Mouse (Mus musculus) liver, embryonic 12.5 days (tissue): Measurements from ENCODE around the gene Prox1. TPM values are rescaled to one million over a fixed set of nuclear protein-coding genes. Genes with fewer than 3 reads are reported as not detected.

Experiments
- ATAC-seq: fragments of 200-750 bp; cut with Nextera tagmentation; 2 replicates; pipeline ENCODE4 v1.8.0; 2017; ENCODE audit warnings: moderate number of reproducible peaks, mild to moderate bottlenecking, moderate library complexity
- H3K27ac ChIP-seq: fragments of 300-500 bp; sonication (generic); 2 replicates; pipeline ENCODE4 v1.5.1; 2016; ENCODE audit warnings: mild to moderate bottlenecking
- H3K27me3 ChIP-seq: fragments of 300-500 bp; sonication (generic); replicated peaks from 2 replicates; pipeline ENCODE4 v1.6.1; 2016; ENCODE audit warnings: mild to moderate bottlenecking, moderate library complexity
- H3K36me3 ChIP-seq: fragments of 300-500 bp; sonication (generic); 2 replicates; pipeline ENCODE4 v1.6.1; 2016; ENCODE audit warnings: mild to moderate bottlenecking, moderate library complexity
- H3K4me1 ChIP-seq: fragments of 300-500 bp; sonication (generic); 2 replicates; pipeline ENCODE4 v1.6.1; 2016
- H3K4me2 ChIP-seq: fragments of 300-500 bp; sonication (generic); 2 replicates; pipeline ENCODE4 v1.6.1; 2016; ENCODE audit warnings: mild to moderate bottlenecking, moderate library complexity
- H3K4me3 ChIP-seq: fragments of 300-500 bp; sonication (generic); 2 replicates; pipeline ENCODE4 v1.5.1; 2016; ENCODE audit warnings: mild to moderate bottlenecking, moderate library complexity
- H3K9ac ChIP-seq: fragments of 300-500 bp; sonication (generic); 2 replicates; pipeline ENCODE4 v1.6.1; 2016; ENCODE audit warnings: mild to moderate bottlenecking, moderate library complexity
- H3K9me3 ChIP-seq: fragments of 300-500 bp; sonication (generic); replicated peaks from 2 replicates; pipeline ENCODE4 v1.6.1; 2016; ENCODE audit warnings: mild to moderate bottlenecking, moderate library complexity
- WGBS: fragments of 180-500 bp; shearing (Covaris S2); methylation state at CpG from one replicate; pipeline ENCODE4 v1.1.7; 2016; ENCODE audit not compliant: insufficient replicate concordance; 5-methylcytosine and 5-hydroxymethylcytosine counted together
- polyA plus RNA-seq: library from polyadenylated mRNA; unstranded; fragments of >200 nt; fragmentation: Nextera tagmentation; extraction: Ambion mirVana; gene quantifications from 2 replicates; pipeline ENCODE4 v1.2.1, GENCODE M21; 2016

The Prox1 gene
- polyA plus RNA-seq, 1 experiment from 2014 or later = 7.6 TPM

DNA sequence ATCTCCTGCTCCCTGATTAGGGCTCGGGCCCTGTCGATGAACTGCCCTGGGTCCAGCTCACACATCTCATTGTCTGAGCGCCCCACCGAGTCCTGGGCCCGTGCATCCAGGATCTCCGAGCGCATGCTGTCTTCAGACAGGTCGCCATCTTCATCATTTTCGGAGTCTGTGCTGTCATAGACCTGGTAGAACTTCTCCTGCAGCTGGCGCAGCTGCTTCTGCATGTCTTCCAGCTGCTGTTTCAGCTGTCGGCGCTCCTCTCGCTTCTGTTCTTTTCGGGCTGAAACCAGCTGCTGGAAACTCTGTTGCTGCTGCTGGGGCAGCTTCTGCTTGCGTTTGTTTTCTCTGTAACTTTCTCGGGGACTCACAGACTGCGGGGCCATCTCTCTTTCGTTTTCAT, 9.2 kb downstream of the Prox1 start:
- no peaks in the 10 kb centered on the region for H3K9me3 ChIP-seq
- H3K27me3 ChIP-seq = peaks cover 15% of the 10 kb centered on the region
- H3K4me3 ChIP-seq = no peak overlapping the region
- peaks cover 14% of the 10 kb centered on the region for H3K36me3 ChIP-seq
- H3K9ac ChIP-seq = no peak overlapping the region
- no peaks in the 10 kb centered on the region for H3K4me1 ChIP-seq
- 77% methylated on average over 18 of the region's 18 CpGs for WGBS
- no peak overlapping the region for H3K27ac ChIP-seq
- H3K4me2 ChIP-seq = no peak overlapping the region
- no peak for ATAC-seq

DNA sequence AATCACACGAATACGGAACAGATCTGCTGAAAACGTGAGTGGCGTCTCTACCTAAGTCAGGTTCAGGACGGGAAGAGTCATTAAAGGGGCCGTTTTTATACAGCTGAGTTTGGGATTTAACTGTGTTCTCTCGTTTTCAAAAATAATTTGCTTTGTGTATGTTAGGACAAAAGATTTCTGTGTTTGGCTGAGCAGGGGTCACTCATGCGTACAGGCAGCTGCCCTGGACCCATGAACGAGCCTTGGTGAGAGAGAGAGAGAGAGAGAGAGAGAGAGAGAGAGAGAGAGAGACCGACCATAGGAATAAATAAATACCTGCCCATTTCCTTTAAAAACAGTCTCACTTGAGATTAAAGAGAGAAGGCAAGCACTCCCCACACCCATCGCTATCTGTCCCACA, 11.1 kb downstream of the Prox1 start:
- H3K4me1 ChIP-seq = no peaks in the 10 kb centered on the region
- no peak overlapping the region for H3K27ac ChIP-seq
- H3K27me3 ChIP-seq = peaks cover 12% of the 10 kb centered on the region
- no peak overlapping the region for H3K9ac ChIP-seq
- 73% methylated on average over 11 of the region's 11 CpGs for WGBS
- no peaks in the 10 kb centered on the region for H3K9me3 ChIP-seq
- peaks cover 14% of the 10 kb centered on the region for H3K36me3 ChIP-seq
- H3K4me3 ChIP-seq = no peak overlapping the region
- no peak overlapping the region for H3K4me2 ChIP-seq
- ATAC-seq = no peak

DNA sequence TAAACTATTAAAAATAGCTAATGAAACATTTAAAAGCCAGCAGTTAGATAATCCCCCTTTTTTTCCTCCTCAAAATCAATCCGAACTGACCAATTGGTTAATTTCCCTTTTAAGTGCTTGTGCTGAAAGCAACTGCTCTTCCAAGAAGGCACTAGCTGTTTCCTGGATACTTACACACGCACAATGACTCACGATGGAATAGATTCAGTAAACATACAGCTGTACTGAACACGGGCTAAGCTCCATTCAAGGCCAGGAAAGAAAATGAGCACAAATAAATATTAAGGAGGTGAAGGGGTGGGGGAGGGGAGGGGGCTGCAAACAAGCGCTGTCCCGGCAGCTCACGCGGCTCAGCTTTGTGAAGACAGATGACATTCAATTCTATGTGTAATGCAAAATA, 14.8 kb downstream of the Prox1 start:
- Histone ChIP-seq H3K4me1 (no peaks in the 10 kb centered on the region), H3K4me2 (no peak overlapping the region), H3K36me3 (peaks cover 4% of the 10 kb centered on the region; the same call in 1 of the 2 replicates), H3K27me3 (peaks cover 8% of the 10 kb centered on the region; the same call in 1 of the 2 replicates), H3K4me3 (no peak overlapping the region), H3K27ac (no peak overlapping the region), H3K9me3 (no peaks in the 10 kb centered on the region), H3K9ac (no peak overlapping the region)
- WGBS = 53% methylated on average over 8 of the region's 8 CpGs
- ATAC-seq = no peak

DNA sequence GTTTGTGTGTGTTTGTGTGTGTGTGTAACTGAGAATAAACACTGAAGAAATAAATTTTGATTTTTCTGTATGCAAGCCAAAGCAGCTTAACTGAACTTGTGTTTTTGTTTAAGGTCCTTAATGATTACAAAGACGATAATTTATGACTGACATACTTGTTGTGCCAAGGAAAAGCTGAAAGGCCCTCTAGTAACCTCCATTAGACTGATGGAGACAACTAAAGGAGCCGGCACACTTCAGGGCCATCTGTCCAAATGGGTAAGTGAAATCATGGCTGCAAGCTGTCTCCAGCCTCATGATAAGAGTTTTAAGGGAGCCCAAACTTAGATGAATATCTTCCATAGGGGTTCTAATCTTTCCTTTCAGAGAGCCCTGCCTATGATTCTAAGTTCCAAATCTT, 15.5 kb downstream of the Prox1 start:
- Histone ChIP-seq H3K4me3 (no peak overlapping the region), H3K9me3 (no peaks in the 10 kb centered on the region), H3K36me3 (no peaks in the 10 kb centered on the region), H3K4me1 (no peaks in the 10 kb centered on the region), H3K27me3 (0 out of 2 replicates have a peak, but pooled peaks cover 5% of the 10 kb centered on the region), H3K4me2 (no peak overlapping the region), H3K27ac (no peak overlapping the region), H3K9ac (no peak overlapping the region)
- 56% methylated on average over 2 of the region's 2 CpGs for WGBS
- no peak for ATAC-seq

DNA sequence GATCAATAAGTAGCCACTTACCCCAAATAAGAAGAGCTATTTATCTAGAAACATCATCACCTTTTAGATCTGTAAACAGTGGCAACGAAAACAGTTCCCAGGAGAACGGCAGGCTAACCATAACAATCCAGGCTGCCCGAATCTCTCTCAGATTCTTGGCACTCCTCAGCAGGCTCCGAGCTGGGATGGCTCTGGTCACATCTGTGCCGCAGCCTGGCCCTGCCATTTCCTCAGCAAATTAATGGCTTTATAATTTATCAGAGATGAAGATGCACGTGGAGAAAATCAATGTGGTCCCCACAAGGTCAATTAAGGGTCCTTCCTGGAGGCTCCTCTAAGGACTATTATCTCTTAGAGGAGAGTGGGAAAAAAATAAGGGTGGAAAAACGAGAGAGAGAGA, 16.2 kb downstream of the Prox1 start:
- no peak overlapping the region for H3K27ac ChIP-seq
- H3K9me3 ChIP-seq = no peaks in the 10 kb centered on the region
- WGBS = 41% methylated on average over 7 of the region's 7 CpGs
- no peak for ATAC-seq
- H3K9ac ChIP-seq = no peak overlapping the region
- H3K4me3 ChIP-seq = no peak overlapping the region
- no peak overlapping the region for H3K4me2 ChIP-seq
- H3K27me3 ChIP-seq = 0 out of 2 replicates have a peak, but pooled peaks cover 5% of the 10 kb centered on the region
- no peaks in the 10 kb centered on the region for H3K36me3 ChIP-seq
- H3K4me1 ChIP-seq = no peaks in the 10 kb centered on the region

DNA sequence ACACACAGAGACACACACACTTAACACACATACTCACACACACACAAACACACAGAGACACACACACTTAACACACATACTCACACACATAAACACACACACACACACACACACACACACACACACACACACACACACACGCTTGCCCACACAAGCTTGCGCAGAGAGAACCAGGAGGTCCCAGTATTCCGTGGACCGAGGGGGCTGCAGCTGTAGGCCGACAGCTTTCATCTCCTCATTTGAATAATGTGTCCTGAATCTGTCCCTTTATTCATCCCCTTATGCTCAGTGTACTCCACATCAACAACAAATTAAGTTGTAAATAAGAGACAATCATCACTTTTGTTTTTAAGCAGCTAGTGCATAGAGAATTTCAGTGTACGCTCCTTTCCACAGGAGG, 17.9 kb downstream of the Prox1 start:
- Histone ChIP-seq H3K9ac (no peak overlapping the region), H3K27ac (no peak overlapping the region), H3K4me3 (no peak overlapping the region), H3K4me1 (no peaks in the 10 kb centered on the region), H3K9me3 (no peaks in the 10 kb centered on the region), H3K27me3 (no peaks in the 10 kb centered on the region), H3K4me2 (no peak overlapping the region), H3K36me3 (no peaks in the 10 kb centered on the region)
- WGBS = 87% methylated on average over 6 of the region's 6 CpGs
- ATAC-seq = no peak

DNA sequence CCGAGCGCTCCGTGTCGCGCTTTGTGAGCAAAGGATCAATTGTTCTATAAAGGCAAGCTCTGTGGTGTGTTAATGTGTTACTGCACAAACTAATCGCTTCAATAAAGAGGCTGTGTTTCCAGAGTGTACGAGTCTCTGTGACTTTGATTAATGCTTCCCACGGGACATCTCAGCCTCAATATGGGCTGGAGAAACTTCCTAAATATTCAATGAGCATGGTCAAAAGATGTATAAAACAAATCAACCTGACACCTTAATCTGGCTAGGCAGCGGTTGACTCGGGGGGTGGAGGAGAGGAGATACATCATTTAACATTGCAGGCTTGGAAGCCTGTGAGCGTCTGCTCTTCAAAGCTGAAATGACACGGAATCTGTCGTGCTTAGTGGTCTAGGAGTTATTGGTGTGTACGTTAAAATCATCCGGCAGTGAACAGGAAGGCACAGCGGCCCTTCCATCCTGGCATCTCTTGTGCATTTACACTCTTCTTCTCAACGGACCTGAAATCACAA, 21.2 kb downstream of the Prox1 start:
- Histone ChIP-seq H3K36me3 (no peaks in the 10 kb centered on the region), H3K9me3 (no peaks in the 10 kb centered on the region), H3K4me1 (no peaks in the 10 kb centered on the region), H3K4me2 (no peak overlapping the region), H3K27me3 (no peaks in the 10 kb centered on the region), H3K9ac (no peak overlapping the region), H3K27ac (no peak overlapping the region), H3K4me3 (no peak overlapping the region)
- WGBS = 74% methylated on average over 17 of the region's 17 CpGs
- ATAC-seq = no peak

DNA sequence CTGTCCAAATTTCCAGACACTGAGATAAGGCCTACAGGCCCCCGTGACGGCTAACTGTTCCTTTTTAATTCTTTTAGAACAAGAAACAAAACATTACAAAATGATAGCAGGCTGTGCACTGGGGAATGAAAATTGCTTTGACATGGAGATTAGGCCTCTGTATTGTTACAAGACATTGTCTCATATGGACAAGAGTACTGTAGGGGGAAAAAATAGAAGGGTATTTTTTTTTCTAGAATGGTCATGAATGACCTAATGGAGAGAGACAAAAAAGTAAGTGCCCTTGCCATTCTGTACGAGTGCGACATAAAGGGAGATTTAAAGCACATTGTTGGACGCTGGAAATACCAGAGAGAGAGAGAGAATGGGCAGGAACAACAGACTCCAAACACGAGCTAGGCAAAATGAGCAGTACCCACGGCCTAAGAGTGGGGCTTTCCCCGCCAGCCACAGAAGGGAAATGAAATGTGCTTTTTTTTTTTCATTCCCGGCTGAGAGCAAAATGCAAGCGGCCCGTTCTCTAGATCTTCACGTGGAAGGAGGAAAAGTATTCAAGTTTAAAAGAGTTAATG, 21.8 kb downstream of the Prox1 start:
- Histone ChIP-seq H3K9me3 (no peaks in the 10 kb centered on the region), H3K4me2 (no peak overlapping the region), H3K27me3 (no peaks in the 10 kb centered on the region), H3K36me3 (no peaks in the 10 kb centered on the region), H3K27ac (no peak overlapping the region), H3K9ac (no peak overlapping the region), H3K4me3 (no peak overlapping the region), H3K4me1 (no peaks in the 10 kb centered on the region)
- ATAC-seq = no peak
- 64% methylated on average over 12 of the region's 12 CpGs for WGBS

DNA sequence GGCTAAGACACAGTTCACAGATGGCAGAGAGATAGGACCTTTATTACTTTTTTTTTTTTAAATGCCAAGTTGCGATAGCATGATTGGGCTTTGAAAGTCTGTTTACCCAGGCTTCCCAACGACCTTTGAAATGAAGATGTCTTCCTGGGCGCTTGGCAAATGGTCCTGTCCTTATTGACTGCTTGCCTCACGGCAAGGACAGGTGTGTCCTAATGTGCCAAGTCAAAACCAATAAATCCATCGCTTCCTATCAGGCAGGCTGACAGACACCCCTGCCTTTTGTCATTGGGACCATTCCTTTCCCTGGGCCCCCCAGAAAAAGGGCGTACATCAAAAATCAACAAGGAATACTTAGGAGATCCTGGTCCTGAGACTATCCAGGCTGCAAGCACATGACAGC, 22.7 kb downstream of the Prox1 start:
- no peak overlapping the region for H3K4me3 ChIP-seq
- 72% methylated on average over 6 of the region's 6 CpGs for WGBS
- H3K27me3 ChIP-seq = no peaks in the 10 kb centered on the region
- no peak overlapping the region for H3K27ac ChIP-seq
- no peak overlapping the region for H3K4me2 ChIP-seq
- no peak for ATAC-seq
- H3K9me3 ChIP-seq = no peaks in the 10 kb centered on the region
- no peak overlapping the region for H3K9ac ChIP-seq
- no peaks in the 10 kb centered on the region for H3K4me1 ChIP-seq
- no peaks in the 10 kb centered on the region for H3K36me3 ChIP-seq

DNA sequence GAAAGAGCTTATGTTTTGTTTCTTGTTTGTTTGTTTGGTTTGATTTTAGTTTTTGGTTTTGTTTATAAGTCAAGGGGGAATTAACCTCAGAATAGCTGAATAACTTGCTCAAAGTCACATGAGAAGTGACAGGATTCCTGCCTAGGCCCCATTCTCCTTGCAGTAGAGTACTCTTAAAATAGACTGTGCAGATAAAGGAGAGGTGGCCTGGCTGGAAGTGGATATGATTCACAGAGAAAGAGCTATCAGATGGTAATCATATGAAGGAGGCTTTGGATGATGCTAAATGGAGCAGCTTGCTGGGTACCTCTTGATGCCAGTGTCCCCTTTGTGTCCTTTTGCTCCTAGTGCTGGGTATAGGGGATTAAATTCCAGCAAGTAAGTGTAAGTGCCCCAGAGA, 26.1 kb downstream of the Prox1 start:
- H3K4me2 ChIP-seq = no peak overlapping the region
- no peak for ATAC-seq
- no peaks in the 10 kb centered on the region; the same call in 1 of the 2 replicates for H3K36me3 ChIP-seq
- H3K4me1 ChIP-seq = no peaks in the 10 kb centered on the region
- H3K9me3 ChIP-seq = no peaks in the 10 kb centered on the region
- H3K4me3 ChIP-seq = no peak overlapping the region
- H3K27me3 ChIP-seq = no peaks in the 10 kb centered on the region
- no peak overlapping the region for H3K9ac ChIP-seq
- no peak overlapping the region for H3K27ac ChIP-seq

DNA sequence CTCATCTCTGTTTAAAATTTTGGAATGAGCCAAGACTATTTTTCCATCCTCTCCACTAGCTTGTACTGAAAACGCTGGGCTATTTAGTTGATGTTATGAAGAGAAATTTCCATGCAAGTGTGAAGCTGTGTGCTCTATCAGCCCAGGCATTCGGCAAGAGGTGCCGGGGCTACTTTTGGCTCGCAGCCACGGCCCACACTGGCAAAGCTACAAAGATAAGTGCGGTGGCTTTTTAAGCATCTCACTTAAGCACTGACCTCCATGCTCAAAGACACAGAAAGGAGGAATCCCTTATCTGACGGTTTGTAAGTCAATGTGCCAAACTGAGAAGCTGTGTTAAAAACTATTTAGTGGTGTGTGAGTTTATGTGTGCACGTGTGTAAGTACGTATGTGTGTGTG, 26.9 kb downstream of the Prox1 start:
- ATAC-seq = no peak
- H3K27ac ChIP-seq = no peak overlapping the region
- no peaks in the 10 kb centered on the region for H3K4me1 ChIP-seq
- H3K9ac ChIP-seq = no peak overlapping the region
- no peak overlapping the region for H3K4me3 ChIP-seq
- no peaks in the 10 kb centered on the region for H3K9me3 ChIP-seq
- no peak overlapping the region for H3K4me2 ChIP-seq
- WGBS = 74% methylated on average over 9 of the region's 9 CpGs
- no peaks in the 10 kb centered on the region for H3K27me3 ChIP-seq
- H3K36me3 ChIP-seq = no peaks in the 10 kb centered on the region; the same call in 1 of the 2 replicates

DNA sequence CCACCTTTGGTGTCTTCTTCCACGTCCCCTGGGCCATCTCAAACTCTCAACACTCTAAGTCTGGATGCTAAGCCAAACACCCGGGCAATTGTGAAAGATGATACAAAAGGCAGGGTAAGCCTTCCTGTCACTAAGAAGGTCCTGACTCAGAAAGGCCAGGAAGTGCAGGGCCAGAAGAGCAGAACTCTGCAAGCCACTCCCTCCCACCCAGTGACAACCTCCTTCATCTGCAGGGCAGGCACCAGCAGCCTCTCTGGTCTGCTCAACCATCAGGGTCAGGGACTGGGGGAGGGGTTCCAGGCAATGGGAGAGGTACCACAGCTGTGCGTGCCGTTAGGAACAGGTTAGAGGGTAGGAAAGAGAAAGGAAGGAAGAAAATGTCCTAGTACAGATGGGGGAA, 27.9 kb downstream of the Prox1 start:
- no peaks in the 10 kb centered on the region for H3K4me1 ChIP-seq
- H3K27ac ChIP-seq = no peak overlapping the region
- 47% methylated on average over 4 of the region's 4 CpGs for WGBS
- H3K9ac ChIP-seq = no peak overlapping the region
- no peaks in the 10 kb centered on the region; the same call in 1 of the 2 replicates for H3K36me3 ChIP-seq
- H3K4me2 ChIP-seq = no peak overlapping the region
- ATAC-seq = no peak
- no peak overlapping the region for H3K4me3 ChIP-seq
- no peaks in the 10 kb centered on the region for H3K9me3 ChIP-seq
- H3K27me3 ChIP-seq = no peaks in the 10 kb centered on the region

DNA sequence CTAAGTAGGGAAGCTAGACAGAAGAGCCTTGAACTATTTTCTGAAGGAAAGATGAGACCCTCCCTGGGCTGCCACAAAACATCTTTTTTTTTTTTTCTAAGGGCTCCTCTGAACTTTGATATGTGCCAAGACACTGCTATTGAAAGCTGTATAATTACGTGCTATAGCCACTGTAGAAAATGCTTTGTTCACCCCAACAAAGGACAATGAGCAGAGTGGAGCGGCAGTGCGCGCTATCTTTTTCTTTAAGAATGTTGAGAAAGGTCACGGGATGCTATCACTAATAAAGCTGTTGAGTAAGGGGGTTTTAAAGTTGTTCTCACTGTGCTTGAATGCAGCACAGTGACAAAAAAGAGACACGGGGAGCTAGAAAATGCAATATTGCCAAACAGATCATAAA, 30.0 kb downstream of the Prox1 start:
- 79% methylated on average over 6 of the region's 6 CpGs for WGBS
- no peaks in the 10 kb centered on the region for H3K9me3 ChIP-seq
- H3K36me3 ChIP-seq = peaks cover 3% of the 10 kb centered on the region; the same call in 1 of the 2 replicates
- no peaks in the 10 kb centered on the region for H3K27me3 ChIP-seq
- H3K27ac ChIP-seq = no peak overlapping the region
- no peak overlapping the region for H3K4me2 ChIP-seq
- no peak overlapping the region for H3K9ac ChIP-seq
- no peak overlapping the region for H3K4me3 ChIP-seq
- no peaks in the 10 kb centered on the region for H3K4me1 ChIP-seq
- ATAC-seq = no peak
